Mouse (Mus musculus): ENCODE data around the gene Gprc5c. TPM values are rescaled to one million over a fixed set of nuclear protein-coding genes. Genes with fewer than 3 reads are reported as not detected.

The Gprc5c gene
- polyA plus RNA-seq, 1 experiment from 2014 or later, result 4.4 TPM

DNA sequence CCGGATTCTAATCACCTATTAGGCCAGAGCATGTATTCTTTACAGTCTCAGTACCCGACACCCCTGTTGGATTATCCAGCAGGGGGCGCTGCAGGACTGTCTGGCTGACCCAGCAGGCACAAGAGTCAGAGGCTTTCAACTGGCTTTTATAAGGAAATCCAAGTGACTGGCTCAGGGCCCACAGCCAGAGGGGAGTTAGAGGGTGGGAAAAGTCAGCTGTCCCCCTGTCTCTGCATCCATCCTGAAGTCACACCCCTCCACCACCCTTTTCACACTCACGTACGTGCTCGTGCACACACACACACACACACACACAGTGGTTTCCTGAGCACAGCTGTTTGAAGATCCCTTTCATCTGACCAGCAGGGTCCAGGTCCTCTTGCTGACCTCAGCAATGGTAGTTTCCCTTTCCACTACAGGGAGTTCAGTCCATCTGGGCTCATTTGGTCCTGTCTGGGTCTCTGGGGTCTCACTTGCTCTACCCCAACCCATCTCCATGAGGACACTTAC is 38.2 kb upstream of the Gprc5c start:
- peaks cover under 1% of the 10 kb centered on the region; the same call in 1 of the 2 replicates for H3K4me1 ChIP-seq (ENCODE audit: control insufficient read depth, insufficient read depth, low read length)
- ATAC-seq, result peak; percentile 72
- 23% methylated on average over 6 of the region's 6 CpGs for WGBS
- H3K27ac ChIP-seq (ENCODE audit: low read depth, low read length), result no peak overlapping the region
- DNase-seq (ENCODE audit: low spot score), result peak; percentile 88
- no peak overlapping the region for H3K9ac ChIP-seq (ENCODE audit: low read length)
- no peak overlapping the region for H3K4me3 ChIP-seq (ENCODE audit: low read depth, low read length)
- no peaks in the 10 kb centered on the region for H3K36me3 ChIP-seq (ENCODE audit: control insufficient read depth, insufficient read depth, low read length)
- no peak overlapping the region for H3K4me2 ChIP-seq (ENCODE audit: low read length)
- H3K9me3 ChIP-seq (replicated peaks; ENCODE audit: control insufficient read depth, low read length), result no peaks in the 10 kb centered on the region
- H3K27me3 ChIP-seq (replicated peaks; ENCODE audit: control insufficient read depth, insufficient read depth, low read length), result no peaks in the 10 kb centered on the region

DNA sequence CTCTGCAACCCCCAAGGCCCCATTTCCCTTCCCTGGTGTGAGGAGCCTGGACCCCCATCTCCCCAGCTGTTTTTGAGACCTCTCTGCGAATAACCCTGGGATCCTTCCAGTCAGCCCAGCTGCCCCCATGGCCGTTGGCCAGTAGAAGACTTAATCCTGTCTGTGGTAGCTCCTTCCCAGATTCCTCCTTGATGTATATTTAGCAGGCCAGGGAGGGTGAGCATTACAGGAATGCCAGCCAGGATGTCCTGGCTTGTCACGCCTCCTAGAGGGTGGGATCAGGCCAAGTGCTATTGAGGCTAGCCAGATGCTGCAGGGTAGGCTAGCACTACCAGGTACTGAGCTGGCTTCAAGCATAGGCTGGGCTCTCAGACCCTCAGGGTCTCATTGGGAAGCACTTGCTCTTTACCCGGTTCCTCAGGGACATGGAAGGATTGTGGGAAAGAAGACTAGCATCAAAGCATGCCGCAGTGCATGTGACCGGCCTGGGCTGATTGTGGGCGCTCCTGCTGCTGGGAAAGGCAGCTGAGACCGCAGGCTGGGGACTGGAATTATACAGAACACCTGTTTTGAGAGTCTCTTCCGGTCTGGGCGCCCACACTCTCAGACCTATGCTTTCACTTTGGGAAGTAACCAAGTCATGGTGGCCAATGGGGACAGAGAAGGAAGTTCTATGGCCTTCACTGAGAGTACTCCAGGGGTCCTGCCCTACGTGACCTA is 35.9 kb upstream of the Gprc5c start:
- ATAC-seq (no peak), DNase-seq (ENCODE audit: low spot score) (no peak)
- no peak overlapping the region for H3K4me3 ChIP-seq (ENCODE audit: low read depth, low read length)
- H3K36me3 ChIP-seq (ENCODE audit: control insufficient read depth, insufficient read depth, low read length), result no peaks in the 10 kb centered on the region
- 78% methylated on average over 11 of the region's 11 CpGs for WGBS
- H3K27ac ChIP-seq (ENCODE audit: low read depth, low read length), result no peak overlapping the region
- no peaks in the 10 kb centered on the region for H3K27me3 ChIP-seq (replicated peaks; ENCODE audit: control insufficient read depth, insufficient read depth, low read length)
- no peak overlapping the region for H3K9ac ChIP-seq (ENCODE audit: low read length)
- no peak overlapping the region for H3K4me2 ChIP-seq (ENCODE audit: low read length)
- H3K9me3 ChIP-seq (replicated peaks; ENCODE audit: control insufficient read depth, low read length), result no peaks in the 10 kb centered on the region
- H3K4me1 ChIP-seq (ENCODE audit: control insufficient read depth, insufficient read depth, low read length), result no peaks in the 10 kb centered on the region; the same call in 1 of the 2 replicates

GRCm38 (mm10) chr11:114816934-114817333 is 34.0 kb upstream of the Gprc5c start:
- 91% methylated on average over 4 of the region's 4 CpGs for WGBS
- H3K27me3 ChIP-seq (replicated peaks; ENCODE audit: control insufficient read depth, insufficient read depth, low read length), result no peaks in the 10 kb centered on the region
- no peak overlapping the region for H3K4me3 ChIP-seq (ENCODE audit: low read depth, low read length)
- no peak for DNase-seq (ENCODE audit: low spot score)
- ATAC-seq, result no peak
- no peaks in the 10 kb centered on the region for H3K36me3 ChIP-seq (ENCODE audit: control insufficient read depth, insufficient read depth, low read length)
- H3K27ac ChIP-seq (ENCODE audit: low read depth, low read length), result no peak overlapping the region
- H3K9ac ChIP-seq (ENCODE audit: low read length), result no peak overlapping the region
- no peaks in the 10 kb centered on the region for H3K9me3 ChIP-seq (replicated peaks; ENCODE audit: control insufficient read depth, low read length)
- no peak overlapping the region for H3K4me2 ChIP-seq (ENCODE audit: low read length)
- H3K4me1 ChIP-seq (ENCODE audit: control insufficient read depth, insufficient read depth, low read length), result no peaks in the 10 kb centered on the region; the same call in 1 of the 2 replicates

GRCm38 (mm10) chr11:114818185-114818584 is 32.8 kb upstream of the Gprc5c start:
- Histone ChIP-seq H3K9me3 (replicated peaks; ENCODE audit: control insufficient read depth, low read length) (no peaks in the 10 kb centered on the region), H3K27ac (ENCODE audit: low read depth, low read length) (no peak overlapping the region), H3K27me3 (replicated peaks; ENCODE audit: control insufficient read depth, insufficient read depth, low read length) (no peaks in the 10 kb centered on the region), H3K4me3 (ENCODE audit: low read depth, low read length) (no peak overlapping the region), H3K36me3 (ENCODE audit: control insufficient read depth, insufficient read depth, low read length) (no peaks in the 10 kb centered on the region), H3K4me2 (ENCODE audit: low read length) (no peak overlapping the region), H3K9ac (ENCODE audit: low read length) (no peak overlapping the region), H3K4me1 (ENCODE audit: control insufficient read depth, insufficient read depth, low read length) (peaks cover 9% of the 10 kb centered on the region)
- DNase-seq (ENCODE audit: low spot score), result no peak
- ATAC-seq, result no peak
- 97% methylated on average over 7 of the region's 7 CpGs for WGBS

DNA sequence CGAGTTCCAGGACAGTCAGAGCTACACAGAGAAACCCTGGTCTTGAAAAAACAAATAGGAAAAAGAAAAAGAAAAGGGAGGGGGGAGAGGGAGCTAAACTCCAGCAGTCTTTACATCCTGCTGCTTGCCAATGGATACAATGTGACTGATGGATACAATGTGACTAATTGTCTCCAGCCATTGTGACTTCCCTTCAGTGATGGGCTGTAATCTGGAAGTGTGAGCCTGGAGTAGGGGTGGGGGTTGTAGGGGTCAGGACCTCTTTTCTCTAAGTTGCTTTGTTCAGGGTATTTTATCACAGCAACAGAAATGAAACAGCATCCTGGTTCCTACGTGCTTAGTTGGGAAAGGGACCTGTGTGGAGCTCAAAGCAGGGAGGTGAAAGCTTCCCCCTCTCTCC is 31.8 kb upstream of the Gprc5c start:
- WGBS, result 35% methylated on average over 2 of the region's 2 CpGs
- DNase-seq (ENCODE audit: low spot score) (no peak), ATAC-seq (no peak)
- no peaks in the 10 kb centered on the region for H3K27me3 ChIP-seq (replicated peaks; ENCODE audit: control insufficient read depth, insufficient read depth, low read length)
- H3K36me3 ChIP-seq (ENCODE audit: control insufficient read depth, insufficient read depth, low read length), result no peaks in the 10 kb centered on the region
- no peak overlapping the region for H3K4me3 ChIP-seq (ENCODE audit: low read depth, low read length)
- no peak overlapping the region for H3K9ac ChIP-seq (ENCODE audit: low read length)
- peaks cover 18% of the 10 kb centered on the region for H3K4me1 ChIP-seq (ENCODE audit: control insufficient read depth, insufficient read depth, low read length)
- H3K9me3 ChIP-seq (replicated peaks; ENCODE audit: control insufficient read depth, low read length), result no peaks in the 10 kb centered on the region
- no peak overlapping the region for H3K4me2 ChIP-seq (ENCODE audit: low read length)
- no peak overlapping the region for H3K27ac ChIP-seq (ENCODE audit: low read depth, low read length)

GRCm38 (mm10) chr11:114820444-114820843 is 30.5 kb upstream of the Gprc5c start:
- no peaks in the 10 kb centered on the region for H3K36me3 ChIP-seq (ENCODE audit: control insufficient read depth, insufficient read depth, low read length)
- WGBS, result 42% methylated on average over 3 of the region's 3 CpGs
- H3K9me3 ChIP-seq (replicated peaks; ENCODE audit: control insufficient read depth, low read length), result no peaks in the 10 kb centered on the region
- peaks cover 18% of the 10 kb centered on the region for H3K4me1 ChIP-seq (ENCODE audit: control insufficient read depth, insufficient read depth, low read length)
- H3K4me3 ChIP-seq (ENCODE audit: low read depth, low read length), result no peak overlapping the region
- no peak overlapping the region for H3K4me2 ChIP-seq (ENCODE audit: low read length)
- no peak overlapping the region for H3K27ac ChIP-seq (ENCODE audit: low read depth, low read length)
- no peak overlapping the region for H3K9ac ChIP-seq (ENCODE audit: low read length)
- no peak for ATAC-seq
- DNase-seq (ENCODE audit: low spot score), result no peak
- no peaks in the 10 kb centered on the region for H3K27me3 ChIP-seq (replicated peaks; ENCODE audit: control insufficient read depth, insufficient read depth, low read length)

- no peak for ATAC-seq
- Histone ChIP-seq H3K9me3 (replicated peaks; ENCODE audit: control insufficient read depth, low read length) (no peaks in the 10 kb centered on the region), H3K4me3 (ENCODE audit: low read depth, low read length) (no peak overlapping the region), H3K9ac (ENCODE audit: low read length) (no peak overlapping the region), H3K4me1 (ENCODE audit: control insufficient read depth, insufficient read depth, low read length) (peaks cover 18% of the 10 kb centered on the region), H3K27ac (ENCODE audit: low read depth, low read length) (no peak overlapping the region), H3K4me2 (ENCODE audit: low read length) (no peak overlapping the region), H3K27me3 (replicated peaks; ENCODE audit: control insufficient read depth, insufficient read depth, low read length) (no peaks in the 10 kb centered on the region), H3K36me3 (ENCODE audit: control insufficient read depth, insufficient read depth, low read length) (no peaks in the 10 kb centered on the region)
- no peak for DNase-seq (ENCODE audit: low spot score)
- 96% methylated on average over 1 of the region's 1 CpGs for WGBS
These were observed 29.6 kb upstream of the Gprc5c start for GRCm38 (mm10) chr11:114821325-114821724.

GRCm38 (mm10) chr11:114822727-114823126 is 28.2 kb upstream of the Gprc5c start:
- Histone ChIP-seq H3K4me2 (ENCODE audit: low read length) (0 out of 2 replicates have a peak overlapping the region, but pooled peaks have one; percentile 2), H3K4me3 (ENCODE audit: low read depth, low read length) (no peak overlapping the region), H3K27me3 (replicated peaks; ENCODE audit: control insufficient read depth, insufficient read depth, low read length) (no peaks in the 10 kb centered on the region), H3K9me3 (replicated peaks; ENCODE audit: control insufficient read depth, low read length) (no peaks in the 10 kb centered on the region), H3K4me1 (ENCODE audit: control insufficient read depth, insufficient read depth, low read length) (peaks cover 18% of the 10 kb centered on the region), H3K27ac (ENCODE audit: low read depth, low read length) (peak overlapping the region; percentile 68), H3K36me3 (ENCODE audit: control insufficient read depth, insufficient read depth, low read length) (no peaks in the 10 kb centered on the region), H3K9ac (ENCODE audit: low read length) (peak overlapping the region; percentile 1; the same call in 1 of the 2 replicates)
- DNase-seq (ENCODE audit: low spot score) (peak; percentile 88), ATAC-seq (peak; percentile 88)
- WGBS, result 30% methylated on average over 12 of the region's 12 CpGs

DNA sequence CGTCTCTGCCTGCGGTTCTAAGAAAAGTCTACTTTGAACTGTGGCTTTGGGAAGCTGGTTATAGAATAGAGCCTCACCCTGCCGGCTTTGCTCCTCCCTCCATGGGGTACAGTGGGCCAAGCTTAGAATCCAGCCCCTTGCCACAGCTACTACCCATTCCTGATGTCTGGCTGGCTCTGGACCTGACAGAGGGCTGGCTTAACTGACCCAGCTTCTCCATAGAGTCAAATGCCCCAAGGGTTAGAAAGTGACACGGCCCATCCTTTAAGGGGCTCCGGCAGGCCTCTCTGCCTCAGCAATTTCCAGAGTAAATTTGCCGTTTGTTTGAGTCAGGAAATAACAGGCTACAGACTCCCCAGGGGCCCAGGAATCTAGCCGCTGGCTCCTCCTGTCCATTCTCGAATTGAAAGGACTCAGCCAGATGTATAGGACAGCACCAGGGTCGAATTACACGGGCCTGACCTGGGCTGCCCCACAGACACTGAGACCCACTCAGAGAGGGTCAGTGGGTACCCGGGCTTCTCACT is 27.7 kb upstream of the Gprc5c start:
- DNase-seq (ENCODE audit: low spot score) (peak; percentile 17), ATAC-seq (peak; percentile 35; the same call in 1 of the 2 replicates)
- H3K4me1 ChIP-seq (ENCODE audit: control insufficient read depth, insufficient read depth, low read length), result peaks cover 18% of the 10 kb centered on the region
- H3K36me3 ChIP-seq (ENCODE audit: control insufficient read depth, insufficient read depth, low read length), result no peaks in the 10 kb centered on the region
- no peaks in the 10 kb centered on the region for H3K9me3 ChIP-seq (replicated peaks; ENCODE audit: control insufficient read depth, low read length)
- H3K27ac ChIP-seq (ENCODE audit: low read depth, low read length), result peak overlapping the region; percentile 68
- peak overlapping the region; percentile 1; the same call in 1 of the 2 replicates for H3K9ac ChIP-seq (ENCODE audit: low read length)
- H3K27me3 ChIP-seq (replicated peaks; ENCODE audit: control insufficient read depth, insufficient read depth, low read length), result no peaks in the 10 kb centered on the region
- no peak overlapping the region for H3K4me3 ChIP-seq (ENCODE audit: low read depth, low read length)
- H3K4me2 ChIP-seq (ENCODE audit: low read length), result 0 out of 2 replicates have a peak overlapping the region, but pooled peaks have one; percentile 2
- 5% methylated on average over 11 of the region's 11 CpGs for WGBS
